ENCODE assay signal across 37 mouse cellular contexts in genomic region chr9:45348560-45348959, GRCm38 (mm10). TPM values are rescaled to one million over a fixed set of nuclear protein-coding genes. Genes with fewer than 3 reads are reported as not detected.
"Had no signal": no experiment of that assay in that cellular context is flagged by ENCODE, and none has a peak within 500 bp of the region (broad histone marks: within the 10 kb centered on the region; RNA-seq: fewer than 3 reads in every experiment).

No protein-coding gene starts in this region.

- H3K4me1 ChIP-seq: heart, embryonic 13.5 days; heart, embryonic 15.5 days; hindbrain, embryonic 15.5 days; kidney, embryonic 15.5 days; limb, embryonic 13.5 days; limb, embryonic 15.5 days; liver, embryonic 12.5 days had no signal

- H3K27me3 ChIP-seq: hindbrain, embryonic 13.5 days; hindbrain, embryonic 15.5 days; kidney, embryonic 15.5 days; limb, embryonic 13.5 days; limb, embryonic 15.5 days; liver, embryonic 12.5 days had no signal

- H3K4me3 ChIP-seq: gastrocnemius, adult 2 months; heart, embryonic 13.5 days; heart, embryonic 15.5 days; hindbrain, embryonic 13.5 days; hindbrain, embryonic 15.5 days; kidney, embryonic 15.5 days; limb, embryonic 13.5 days; limb, embryonic 15.5 days; liver, embryonic 12.5 days had no signal

- ATAC-seq: hindbrain, postnatal 0 days; intestine, postnatal 0 days; liver, embryonic 12.5 days had no signal

- H3K9ac ChIP-seq: heart, embryonic 13.5 days; heart, embryonic 15.5 days; hindbrain, embryonic 13.5 days; hindbrain, embryonic 15.5 days; kidney, embryonic 15.5 days; limb, embryonic 13.5 days; limb, embryonic 15.5 days; liver, embryonic 12.5 days; liver, embryonic 14.5 days had no signal

- H3K4me2 ChIP-seq: heart, embryonic 11.5 days; heart, embryonic 13.5 days; heart, embryonic 15.5 days; hindbrain, embryonic 13.5 days; hindbrain, embryonic 15.5 days; kidney, embryonic 15.5 days; limb, embryonic 13.5 days; limb, embryonic 15.5 days; liver, embryonic 12.5 days had no signal

- H3K36me3 ChIP-seq: heart, embryonic 13.5 days; heart, embryonic 15.5 days; hindbrain, embryonic 13.5 days; hindbrain, embryonic 15.5 days; kidney, embryonic 15.5 days; limb, embryonic 13.5 days; limb, embryonic 15.5 days; liver, embryonic 12.5 days had no signal

- DNase-seq: gastrocnemius, adult 2 months; gastrocnemius, postnatal 10 days; gastrocnemius, postnatal 25 days; heart, adult 18-20 months; heart, postnatal 14 days; heart, postnatal 36 days; kidney, adult 18-20 months; kidney, adult 8-10 months; kidney, postnatal 14 days; kidney, postnatal 36 days; layer of hippocampus, adult 9-11 months; layer of hippocampus, postnatal 36 days; left cerebral cortex, postnatal 4 days had no signal

- H3K27ac ChIP-seq: gastrocnemius, adult 2 months; heart, embryonic 13.5 days; heart, embryonic 15.5 days; hindbrain, embryonic 13.5 days; hindbrain, embryonic 15.5 days; hindbrain, postnatal 0 days; kidney, embryonic 15.5 days; kidney, postnatal 0 days; limb, embryonic 13.5 days; limb, embryonic 15.5 days; liver, embryonic 12.5 days; liver, embryonic 14.5 days had no signal

- H3K9me3 ChIP-seq: heart, embryonic 13.5 days; heart, embryonic 15.5 days; hindbrain, embryonic 13.5 days; hindbrain, embryonic 15.5 days; kidney, embryonic 15.5 days; limb, embryonic 13.5 days; limb, embryonic 15.5 days; liver, embryonic 12.5 days had no signal

RNA-seq across cellular contexts. Expression of gene Fxyd6, which starts 21.4 kb away (rescaled TPM):
- total RNA-seq: granulocyte monocyte progenitor cell, adult 5-6 weeks; hematopoietic stem cell, adult 5-6 weeks had no signal

RNA-seq across cellular contexts. Expression of gene Tmprss13, which starts 29.7 kb away (rescaled TPM):
- total RNA-seq: granulocyte monocyte progenitor cell, adult 5-6 weeks; hematopoietic stem cell, adult 5-6 weeks; hindbrain, postnatal 0 days; layer of hippocampus, adult 18-20 months; layer of hippocampus, adult 8-10 months; layer of hippocampus, postnatal 14 days; layer of hippocampus, postnatal 36 days; left cerebral cortex, adult 18-20 months; left cerebral cortex, adult 8-10 months; left cerebral cortex, postnatal 10 days; left cerebral cortex, postnatal 25 days; left cerebral cortex, postnatal 4 days; liver, adult 2 months had no signal
- polyA plus RNA-seq: heart, embryonic 13.5 days; hindbrain, embryonic 13.5 days; hindbrain, embryonic 15.5 days; hindbrain, postnatal 0 days; large intestine, adult 2 months; liver, adult 2 months; liver, embryonic 12.5 days; liver, embryonic 14.5 days had no signal

RNA-seq across cellular contexts. Expression of gene Fxyd2, which starts 50.9 kb away (rescaled TPM):
- total RNA-seq: hematopoietic stem cell, adult 5-6 weeks; liver, adult 2 months had no signal
